Mouse (Mus musculus) cerebellum, adult 2 months (tissue): ENCODE measurements around the gene Enpp1.

Experiments
- CTCF ChIP-seq: fragments of 200-500 bp; IDR thresholded peaks from 2 replicates; pipeline ENCODE4 v1.5.1; 2011; ENCODE audit warnings: low read depth, mild to moderate bottlenecking, control low read depth, low read length, moderate library complexity, borderline replicate concordance; ENCODE audit not compliant: insufficient read depth
- POLR2A ChIP-seq: fragments of 200-500 bp; IDR thresholded peaks from 2 replicates; pipeline ENCODE4 v1.6.1; 2011; ENCODE audit warnings: low read length, control low read depth, borderline replicate concordance; ENCODE audit not compliant: insufficient read depth

- no peak for TF ChIP-seq CTCF
- TF ChIP-seq POLR2A = no peak
Observed at GRCm38 (mm10) chr10:24672948-24673347, 39.0 kb downstream of the Enpp1 start.
